Mouse (Mus musculus): ENCODE data around the gene Chd9.

DNA sequence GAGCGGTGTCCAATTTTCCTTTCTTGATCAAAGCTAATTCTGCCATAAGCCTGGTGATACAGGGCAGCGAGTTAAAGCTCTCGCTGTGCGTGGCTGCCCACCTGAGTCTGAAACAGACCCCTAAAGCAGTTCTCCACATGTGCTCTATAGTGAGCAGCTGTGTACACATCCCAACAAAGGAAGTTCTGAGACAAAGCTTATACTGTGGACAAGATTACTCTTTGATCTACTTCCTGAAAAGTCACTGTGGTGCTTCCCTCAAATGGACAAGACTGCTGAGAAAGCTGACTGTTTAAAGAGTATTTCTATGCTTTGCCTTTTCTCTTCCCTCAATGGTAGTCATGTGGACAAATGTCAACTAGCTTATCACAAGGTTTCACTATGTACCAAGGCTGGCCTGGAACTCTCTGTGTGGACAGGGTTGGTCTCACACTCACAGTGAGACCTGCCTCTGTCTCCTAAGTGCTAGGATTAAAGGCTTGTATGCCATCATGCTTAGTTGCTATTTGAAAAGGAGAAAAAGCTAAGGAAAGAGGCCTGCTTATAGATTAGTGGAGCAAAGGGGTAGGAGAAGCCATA, 110.3 kb downstream of the Chd9 start:
- TF ChIP-seq POLR2A (IDR thresholded peaks at IDR 0.05; ENCODE audit: low read depth, low read length) = no peak
- no peak for TF ChIP-seq CTCF (IDR thresholded peaks at IDR 0.05; ENCODE audit: extremely low read depth, insufficient read depth, insufficient read length, insufficient replicate concordance)

Measured in spleen, adult 2 months (tissue).